Mouse (Mus musculus) forebrain, embryonic 13.5 days (tissue): ENCODE results near the gene Sh3kbp1. TPM values are rescaled to one million over a fixed set of nuclear protein-coding genes. Genes with fewer than 3 reads are reported as not detected.

ENCODE experiments used
- ATAC-seq: fragments of 200-750 bp; cut with Nextera tagmentation; 2 replicates; pipeline ENCODE4 v1.8.0; 2017
- H3K27ac ChIP-seq: fragments of 300-500 bp; sonication (generic); 2 replicates; pipeline ENCODE4 v1.5.1; 2015; ENCODE audit warnings: inconsistent platforms, mild to moderate bottlenecking, moderate library complexity
- H3K27me3 ChIP-seq: fragments of 300-500 bp; sonication (generic); 2 replicates; pipeline ENCODE4 v1.6.1; 2015; ENCODE audit warnings: mild to moderate bottlenecking, inconsistent platforms
- H3K36me3 ChIP-seq: fragments of 300-500 bp; sonication (generic); 2 replicates; pipeline ENCODE4 v1.6.1; 2015; ENCODE audit warnings: mild to moderate bottlenecking, inconsistent platforms; ENCODE audit not compliant: poor library complexity, severe bottlenecking
- H3K4me1 ChIP-seq: fragments of 300-500 bp; sonication (generic); 2 replicates; pipeline ENCODE4 v1.6.1; 2015; ENCODE audit warnings: inconsistent platforms
- H3K4me2 ChIP-seq: fragments of 300-500 bp; sonication (generic); 2 replicates; pipeline ENCODE4 v1.6.1; 2015; ENCODE audit warnings: inconsistent platforms, mild to moderate bottlenecking, moderate library complexity
- H3K4me3 ChIP-seq: fragments of 300-500 bp; sonication (generic); 2 replicates; pipeline ENCODE4 v1.5.1; 2015; ENCODE audit warnings: mild to moderate bottlenecking, inconsistent platforms
- H3K9ac ChIP-seq: fragments of 300-500 bp; sonication (generic); 2 replicates; pipeline ENCODE4 v1.6.1; 2015; ENCODE audit warnings: mild to moderate bottlenecking, inconsistent platforms
- H3K9me3 ChIP-seq: fragments of 300-500 bp; sonication (generic); replicated peaks from 2 replicates; pipeline ENCODE4 v1.6.1; 2016; ENCODE audit warnings: inconsistent platforms
- WGBS: fragments of 180-500 bp; shearing (Covaris S2); methylation state at CpG from one replicate; pipeline ENCODE4 v1.1.7; 2015; 5-methylcytosine and 5-hydroxymethylcytosine counted together
- polyA plus RNA-seq: library from polyadenylated mRNA; unstranded; fragments of >200 nt; fragmentation: Nextera tagmentation; extraction: Ambion mirVana; gene quantifications from 2 replicates; pipeline ENCODE4 v1.2.1, GENCODE M21; 2015

Sh3kbp1 gene
- polyA plus RNA-seq, 1 experiment from 2014 or later = 33.4 TPM

- no peak overlapping the region for H3K27ac ChIP-seq
- no peaks in the 10 kb centered on the region for H3K36me3 ChIP-seq
- no peak for ATAC-seq
- H3K9ac ChIP-seq = no peak overlapping the region
- WGBS = 87% methylated on average over 1 of the region's 1 CpGs
- H3K4me1 ChIP-seq = no peaks in the 10 kb centered on the region
- no peaks in the 10 kb centered on the region for H3K9me3 ChIP-seq
- H3K27me3 ChIP-seq = peaks cover 3% of the 10 kb centered on the region; the same call in 1 of the 2 replicates
- H3K4me3 ChIP-seq = no peak overlapping the region
- H3K4me2 ChIP-seq = no peak overlapping the region
These were observed 231.1 kb downstream of the Sh3kbp1 start for GRCm38 (mm10) chrX:159858126-159858525.

GRCm38 (mm10) chrX:159860841-159861530 lies 233.9 kb downstream of the Sh3kbp1 start:
- no peak overlapping the region for H3K4me2 ChIP-seq
- H3K9ac ChIP-seq = no peak overlapping the region
- H3K27me3 ChIP-seq = peaks cover 3% of the 10 kb centered on the region; the same call in 1 of the 2 replicates
- 83% methylated on average over 3 of the region's 3 CpGs for WGBS
- no peak for ATAC-seq
- no peak overlapping the region for H3K4me3 ChIP-seq
- H3K36me3 ChIP-seq = no peaks in the 10 kb centered on the region
- H3K27ac ChIP-seq = no peak overlapping the region
- no peaks in the 10 kb centered on the region for H3K4me1 ChIP-seq
- H3K9me3 ChIP-seq = no peaks in the 10 kb centered on the region

DNA sequence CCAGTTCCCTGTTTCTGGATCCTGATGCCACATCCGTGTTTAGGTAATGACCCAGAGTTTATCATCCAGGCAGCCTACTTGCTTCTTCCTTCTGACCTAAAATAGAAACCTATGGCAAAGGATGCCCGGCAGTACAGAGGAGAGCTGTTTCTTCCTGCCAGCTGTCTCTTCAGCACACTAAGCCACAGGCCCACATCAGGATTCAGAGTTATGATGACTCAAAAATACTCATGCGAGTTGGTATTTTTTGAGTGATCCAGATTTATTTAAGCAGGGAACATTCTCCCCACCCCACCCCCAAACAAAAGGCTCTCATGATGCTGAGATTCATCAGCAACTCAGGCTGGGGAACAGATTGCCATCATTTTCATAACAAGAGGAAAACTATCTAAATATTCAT lies 240.6 kb downstream of the Sh3kbp1 start:
- no peaks in the 10 kb centered on the region for H3K36me3 ChIP-seq
- no peak for ATAC-seq
- H3K4me2 ChIP-seq = no peak overlapping the region
- WGBS = 90% methylated on average over 3 of the region's 3 CpGs
- H3K27ac ChIP-seq = no peak overlapping the region
- H3K4me3 ChIP-seq = no peak overlapping the region
- H3K9ac ChIP-seq = no peak overlapping the region
- H3K4me1 ChIP-seq = no peaks in the 10 kb centered on the region
- no peaks in the 10 kb centered on the region for H3K9me3 ChIP-seq
- H3K27me3 ChIP-seq = no peaks in the 10 kb centered on the region; the same call in 1 of the 2 replicates

- no peak overlapping the region for H3K4me3 ChIP-seq
- no peaks in the 10 kb centered on the region for H3K4me1 ChIP-seq
- no peak overlapping the region for H3K4me2 ChIP-seq
- H3K9me3 ChIP-seq = no peaks in the 10 kb centered on the region
- H3K9ac ChIP-seq = no peak overlapping the region
- no peak overlapping the region for H3K27ac ChIP-seq
- WGBS = 81% methylated on average over 2 of the region's 2 CpGs
- H3K27me3 ChIP-seq = no peaks in the 10 kb centered on the region; the same call in 1 of the 2 replicates
- no peak for ATAC-seq
- no peaks in the 10 kb centered on the region for H3K36me3 ChIP-seq
These were observed 245.4 kb downstream of the Sh3kbp1 start for GRCm38 (mm10) chrX:159872521-159872920.

GRCm38 (mm10) chrX:159877770-159878169 lies 250.7 kb downstream of the Sh3kbp1 start:
- H3K36me3 ChIP-seq = no peaks in the 10 kb centered on the region
- no peaks in the 10 kb centered on the region; the same call in 1 of the 2 replicates for H3K27me3 ChIP-seq
- no peak for ATAC-seq
- H3K9ac ChIP-seq = no peak overlapping the region
- no peaks in the 10 kb centered on the region for H3K9me3 ChIP-seq
- H3K4me1 ChIP-seq = no peaks in the 10 kb centered on the region
- H3K4me3 ChIP-seq = no peak overlapping the region
- H3K27ac ChIP-seq = no peak overlapping the region
- 62% methylated on average over 1 of the region's 1 CpGs for WGBS
- no peak overlapping the region for H3K4me2 ChIP-seq

GRCm38 (mm10) chrX:159879455-159879854 lies 252.4 kb downstream of the Sh3kbp1 start:
- Histone ChIP-seq H3K4me2 (no peak overlapping the region), H3K27ac (no peak overlapping the region), H3K27me3 (peaks cover 2% of the 10 kb centered on the region; the same call in 1 of the 2 replicates), H3K4me1 (no peaks in the 10 kb centered on the region), H3K4me3 (no peak overlapping the region), H3K36me3 (no peaks in the 10 kb centered on the region), H3K9ac (no peak overlapping the region), H3K9me3 (no peaks in the 10 kb centered on the region)
- no peak for ATAC-seq
- 65% methylated on average over 3 of the region's 3 CpGs for WGBS

DNA sequence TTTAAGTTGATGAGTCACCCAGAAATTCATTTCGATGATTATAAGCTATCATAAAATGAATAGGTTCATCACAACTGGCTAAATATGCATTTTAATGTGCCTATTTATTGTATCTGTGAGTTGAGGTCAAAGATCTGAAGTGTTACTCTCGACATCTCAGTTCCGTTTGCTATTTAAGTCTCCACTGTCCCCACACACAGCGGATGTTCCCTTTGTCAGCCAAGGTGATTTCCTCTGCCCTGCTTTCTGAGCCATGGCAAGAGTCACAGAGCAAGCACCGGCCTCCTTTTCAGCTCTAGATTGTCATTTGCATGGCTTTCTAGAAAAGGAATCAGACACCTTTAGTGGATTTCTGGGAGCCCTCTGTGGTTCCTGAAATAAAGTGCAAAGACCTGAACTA lies 254.5 kb downstream of the Sh3kbp1 start:
- Histone ChIP-seq H3K27ac (no peak overlapping the region), H3K4me3 (no peak overlapping the region), H3K9me3 (no peaks in the 10 kb centered on the region), H3K4me1 (no peaks in the 10 kb centered on the region), H3K9ac (no peak overlapping the region), H3K4me2 (no peak overlapping the region), H3K36me3 (no peaks in the 10 kb centered on the region), H3K27me3 (peaks cover 2% of the 10 kb centered on the region; the same call in 1 of the 2 replicates)
- no peak for ATAC-seq
- 85% methylated on average over 5 of the region's 5 CpGs for WGBS

DNA sequence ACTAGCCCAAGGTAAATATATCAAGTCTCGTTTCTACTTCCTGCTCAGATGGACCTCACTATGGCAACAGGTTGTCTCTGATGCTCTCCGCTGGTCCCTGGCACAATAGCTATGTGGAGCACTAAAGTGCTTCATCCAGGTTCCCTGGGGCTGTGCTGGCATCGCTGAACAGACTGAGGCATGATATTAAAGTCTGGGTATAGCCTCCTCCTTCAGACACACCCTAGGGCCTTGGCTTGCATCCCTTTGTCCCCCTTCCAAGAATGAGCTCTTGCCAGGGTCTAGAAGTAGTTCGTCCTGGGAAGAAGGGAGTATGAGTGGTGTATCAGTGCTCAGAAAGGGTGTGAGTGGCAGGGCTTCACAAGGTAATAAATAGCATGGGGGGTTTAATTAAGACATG lies 269.5 kb downstream of the Sh3kbp1 start:
- Histone ChIP-seq H3K4me1 (no peaks in the 10 kb centered on the region), H3K9ac (no peak overlapping the region), H3K4me2 (no peak overlapping the region), H3K36me3 (no peaks in the 10 kb centered on the region), H3K27me3 (peaks cover 10% of the 10 kb centered on the region; the same call in 1 of the 2 replicates), H3K27ac (no peak overlapping the region), H3K9me3 (no peaks in the 10 kb centered on the region), H3K4me3 (no peak overlapping the region)
- no peak for ATAC-seq
- 66% methylated on average over 4 of the region's 4 CpGs for WGBS

DNA sequence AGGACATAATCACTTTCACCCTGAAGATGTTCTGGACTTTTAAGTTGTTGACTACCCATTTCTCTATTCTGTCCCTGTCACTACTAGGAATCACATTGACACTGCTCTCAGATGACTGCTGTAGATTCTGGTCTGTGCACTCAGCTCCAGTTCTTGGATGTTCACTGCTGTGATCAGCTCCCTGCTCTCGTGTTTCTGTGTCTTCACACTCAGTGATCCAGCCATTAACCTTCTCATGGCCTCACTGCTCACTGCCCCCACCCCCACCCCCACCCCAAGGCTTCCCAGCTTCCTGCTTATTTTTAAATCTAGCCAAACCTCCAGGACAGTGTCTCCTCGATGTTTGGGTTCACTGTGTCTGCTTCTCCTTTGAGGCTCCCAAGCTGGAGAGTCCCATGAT lies 271.0 kb downstream of the Sh3kbp1 start:
- Histone ChIP-seq H3K36me3 (no peaks in the 10 kb centered on the region), H3K27me3 (peaks cover 10% of the 10 kb centered on the region; the same call in 1 of the 2 replicates), H3K27ac (no peak overlapping the region), H3K9ac (no peak overlapping the region), H3K4me3 (no peak overlapping the region), H3K9me3 (no peaks in the 10 kb centered on the region), H3K4me2 (no peak overlapping the region), H3K4me1 (no peaks in the 10 kb centered on the region)
- ATAC-seq = no peak
- WGBS = 50% methylated on average over 2 of the region's 2 CpGs

- Histone ChIP-seq H3K9me3 (no peaks in the 10 kb centered on the region), H3K4me2 (no peak overlapping the region), H3K27me3 (peaks cover 10% of the 10 kb centered on the region; the same call in 1 of the 2 replicates), H3K4me1 (no peaks in the 10 kb centered on the region), H3K36me3 (no peaks in the 10 kb centered on the region), H3K4me3 (no peak overlapping the region), H3K9ac (no peak overlapping the region), H3K27ac (no peak overlapping the region)
- 82% methylated on average over 2 of the region's 2 CpGs for WGBS
- ATAC-seq = no peak
These were observed 272.0 kb downstream of the Sh3kbp1 start for GRCm38 (mm10) chrX:159899121-159899520.

DNA sequence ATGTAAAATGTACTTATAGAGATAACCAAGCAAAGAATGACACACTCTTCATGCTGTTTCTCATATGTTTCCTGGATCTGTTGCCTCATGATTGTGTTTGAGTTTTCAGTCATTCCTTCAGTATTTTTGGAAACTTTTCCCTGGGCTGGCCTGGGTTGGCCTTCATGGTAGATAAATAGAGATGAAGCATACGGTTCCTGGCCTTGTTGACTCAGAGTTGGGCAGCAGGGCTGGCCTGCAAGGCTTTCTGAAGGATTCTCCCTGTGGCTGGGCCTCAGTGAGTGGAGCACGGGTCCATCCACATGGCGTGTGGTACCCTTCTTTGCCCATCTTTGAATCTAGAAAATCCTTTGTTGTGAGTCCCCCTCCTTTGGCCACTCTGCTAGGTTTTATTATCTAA lies 276.3 kb downstream of the Sh3kbp1 start:
- Histone ChIP-seq H3K4me2 (no peak overlapping the region), H3K27me3 (peaks cover 14% of the 10 kb centered on the region; the same call in 1 of the 2 replicates), H3K4me3 (no peak overlapping the region), H3K4me1 (no peaks in the 10 kb centered on the region), H3K9ac (no peak overlapping the region), H3K36me3 (no peaks in the 10 kb centered on the region), H3K9me3 (no peaks in the 10 kb centered on the region), H3K27ac (no peak overlapping the region)
- WGBS = 83% methylated on average over 3 of the region's 3 CpGs
- no peak for ATAC-seq

GRCm38 (mm10) chrX:159907703-159908102 lies 280.6 kb downstream of the Sh3kbp1 start:
- Histone ChIP-seq H3K4me3 (no peak overlapping the region), H3K36me3 (no peaks in the 10 kb centered on the region), H3K27me3 (peaks cover 19% of the 10 kb centered on the region; the same call in 1 of the 2 replicates), H3K4me1 (no peaks in the 10 kb centered on the region), H3K9me3 (no peaks in the 10 kb centered on the region), H3K27ac (no peak overlapping the region), H3K9ac (no peak overlapping the region), H3K4me2 (no peak overlapping the region)
- 88% methylated on average over 1 of the region's 1 CpGs for WGBS
- ATAC-seq = no peak
